Mouse (Mus musculus) ovary, postnatal 10 days (tissue): ENCODE results near the gene Gan.
A peak's percentile ranks its signal among the peaks of the same experiment; 100 is the strongest.

Experiments used
- DNase-seq: peaks from one replicate; pipeline ENCODE4 v3.0.0; 2022; ENCODE audit warnings: low spot score

Gan gene

DNA sequence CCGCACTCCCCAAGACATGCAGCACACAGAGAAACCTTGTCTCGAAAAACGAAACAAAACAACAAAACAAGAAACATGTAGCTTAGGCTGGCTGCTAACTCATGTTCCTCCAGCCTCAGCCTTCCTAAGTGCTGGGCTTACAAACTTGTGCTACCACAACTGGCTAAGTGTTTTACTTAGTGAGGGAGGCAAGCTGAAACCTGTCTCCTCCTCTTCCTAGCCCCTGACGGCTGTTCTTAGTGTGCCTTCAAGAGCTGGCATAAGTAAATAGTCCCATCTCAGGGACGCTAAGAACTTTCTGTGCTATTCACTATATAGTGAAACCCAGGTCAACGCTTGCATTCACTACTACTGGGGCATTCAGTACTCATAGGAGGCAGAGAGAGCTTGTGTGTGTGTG is 96.6 kb downstream of the Gan start:
- DNase-seq, result no peak

DNA sequence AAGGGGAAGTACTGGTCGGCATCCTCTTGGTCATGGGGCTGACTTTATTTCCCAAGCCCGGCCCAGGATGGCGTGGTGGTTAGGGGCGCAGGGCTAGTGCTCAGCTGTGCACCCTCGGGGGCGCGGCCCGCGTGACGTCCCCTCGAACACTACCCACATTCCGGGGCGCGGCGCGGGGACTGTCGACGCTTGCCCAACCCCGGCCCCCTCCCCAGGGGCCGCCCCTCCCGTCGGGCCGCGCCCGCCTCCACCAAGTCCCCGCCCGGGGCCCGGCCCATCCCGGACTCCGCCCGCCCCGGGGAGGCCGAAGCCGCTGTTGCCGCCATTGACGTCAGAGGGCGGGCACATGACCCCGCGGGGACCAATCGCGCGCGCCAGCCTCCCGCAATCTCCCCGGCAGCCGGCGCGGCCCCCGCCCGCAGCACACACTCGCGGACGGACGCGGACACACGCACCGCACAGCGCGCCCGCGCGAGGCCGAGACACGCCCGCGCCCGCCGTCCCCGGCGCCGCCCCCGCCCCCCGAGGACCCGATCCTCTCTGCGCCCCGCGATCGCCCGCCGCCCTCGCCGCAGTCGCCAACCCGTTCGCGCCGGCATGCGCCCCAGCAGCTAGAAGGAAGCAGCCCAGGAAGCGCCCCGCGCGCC is 98.5 kb downstream of the Gan start:
- DNase-seq, result peak; percentile 90

DNA sequence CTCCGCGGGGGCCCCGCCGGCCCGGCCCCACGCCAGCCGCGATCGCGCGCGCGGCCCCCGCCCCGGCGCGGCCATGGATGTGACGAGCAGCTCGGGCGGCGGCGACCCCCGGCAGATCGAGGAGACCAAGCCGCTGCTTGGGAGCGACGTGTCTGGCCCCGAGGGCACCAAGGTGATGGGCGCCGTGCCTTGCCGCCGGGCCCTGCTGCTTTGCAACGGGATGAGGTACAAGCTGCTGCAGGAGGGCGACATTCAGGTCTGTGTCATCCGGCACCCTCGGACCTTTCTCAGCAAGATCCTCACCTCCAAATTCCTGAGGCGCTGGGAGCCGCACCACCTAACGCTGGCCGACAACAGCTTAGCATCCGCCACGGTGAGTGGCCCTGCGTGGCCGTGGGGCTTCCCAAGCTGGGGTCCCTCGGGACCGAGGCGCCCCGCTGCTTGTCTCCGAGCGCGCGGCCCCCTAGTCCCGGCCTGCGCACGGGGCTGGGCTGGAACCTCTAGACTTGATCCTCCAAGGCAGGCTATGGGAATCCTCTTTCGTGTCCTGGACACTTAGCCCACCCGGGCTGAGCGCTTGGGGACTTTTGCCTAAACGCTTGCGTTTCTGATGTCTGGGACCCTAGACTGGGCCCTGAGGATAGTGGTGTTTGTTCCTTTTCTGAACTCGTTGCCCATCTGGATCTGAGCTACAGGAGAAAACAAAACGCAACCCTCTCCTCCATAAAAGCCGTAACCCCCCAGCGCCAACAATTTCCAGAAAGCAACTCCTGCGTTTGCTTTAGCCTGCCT is 99.3 kb downstream of the Gan start, which contains the start of gene Cmip:
Gene Cmip, plus strand, starts transcription at position 36 of the 792 bp plus-strand sequence.
- no peak for DNase-seq

DNA sequence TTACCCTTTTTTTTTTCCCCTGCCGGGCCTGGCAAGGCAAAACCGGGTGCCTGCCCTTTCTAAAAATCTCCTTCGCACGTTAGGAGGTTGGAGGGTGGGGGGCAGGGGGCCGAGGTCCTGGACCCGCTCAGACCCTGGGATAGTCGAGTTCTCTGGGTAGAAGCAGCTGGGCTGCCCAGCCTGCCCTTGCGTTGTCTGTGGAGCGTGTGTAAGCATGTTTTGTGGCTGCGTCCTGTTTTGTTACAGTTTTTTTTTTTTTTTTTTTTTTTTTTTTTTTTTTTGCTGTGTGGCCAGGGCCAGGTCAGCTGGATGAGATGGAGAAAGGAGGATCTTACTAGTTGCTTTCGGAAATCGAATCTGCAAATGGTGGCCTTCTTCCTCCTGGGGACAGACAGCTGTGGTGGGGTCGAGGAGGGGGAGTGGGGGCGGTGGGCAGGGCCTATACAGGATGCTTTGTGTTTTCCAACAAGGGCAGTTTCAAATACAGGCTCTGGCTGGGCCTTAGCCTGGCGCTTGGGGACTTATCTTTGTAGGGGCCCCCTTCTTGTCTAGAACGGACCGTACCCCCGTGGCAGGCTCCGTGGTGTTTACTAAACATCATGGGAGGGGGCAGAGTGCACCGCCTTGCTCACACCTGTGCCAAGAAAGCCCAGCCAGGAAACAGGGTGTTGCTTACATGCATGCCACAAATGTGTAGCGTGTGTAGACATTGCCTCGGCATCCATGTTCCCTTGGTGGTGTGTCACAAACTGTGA is 100.1 kb downstream of the Gan start:
- DNase-seq, result no peak

DNA sequence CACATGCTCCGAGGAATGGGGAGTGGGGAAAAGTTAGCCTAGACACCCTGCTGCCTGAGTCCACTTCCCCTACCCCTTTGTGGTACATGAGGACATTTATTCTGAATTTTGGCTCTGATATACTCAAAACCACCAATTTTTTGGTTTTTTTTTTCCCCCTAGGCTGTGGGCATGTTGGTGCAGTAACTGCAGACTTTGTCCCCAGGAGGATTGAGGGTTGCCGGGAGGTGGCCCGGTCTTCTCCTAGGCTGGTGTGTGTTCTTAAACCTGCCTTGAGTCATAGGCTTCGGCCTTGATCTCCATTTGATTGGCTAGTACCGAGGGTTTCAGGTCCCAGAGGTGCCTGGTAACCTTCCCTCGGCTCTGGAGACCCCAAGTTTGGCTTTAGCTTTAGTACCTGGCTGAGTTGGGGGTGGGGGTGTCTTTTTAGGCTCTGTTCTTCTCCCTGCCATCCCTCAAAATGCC is 100.7 kb downstream of the Gan start:
- DNase-seq, result no peak

DNA sequence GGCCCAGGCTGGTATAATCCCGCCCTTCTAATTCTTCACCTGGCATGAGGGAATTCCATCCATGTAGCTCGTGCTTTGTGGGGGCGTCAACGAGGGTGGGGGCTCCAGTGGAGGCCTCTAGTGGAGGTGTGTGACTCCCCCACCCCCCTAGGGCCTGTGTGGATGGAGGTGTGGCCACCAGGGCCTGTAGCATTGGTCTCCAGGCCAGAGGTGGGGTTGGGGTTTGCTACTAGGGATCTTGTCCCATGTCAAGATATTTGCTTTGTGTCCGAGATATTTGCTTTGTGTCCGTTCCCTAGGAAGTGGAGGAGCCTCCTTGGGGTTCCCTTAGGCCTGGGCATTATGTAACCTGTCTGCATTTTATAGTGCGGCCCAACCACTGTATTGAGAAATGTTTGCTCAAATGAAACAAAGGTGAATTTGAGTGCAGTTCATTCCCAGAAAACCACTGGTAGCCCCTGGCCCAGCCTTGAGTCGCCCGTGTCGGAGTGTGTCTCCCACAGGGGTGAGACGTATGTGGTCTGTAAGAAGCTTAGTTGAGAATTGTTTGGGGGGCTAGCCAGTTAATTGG is 101.6 kb downstream of the Gan start:
- DNase-seq, result no peak

DNA sequence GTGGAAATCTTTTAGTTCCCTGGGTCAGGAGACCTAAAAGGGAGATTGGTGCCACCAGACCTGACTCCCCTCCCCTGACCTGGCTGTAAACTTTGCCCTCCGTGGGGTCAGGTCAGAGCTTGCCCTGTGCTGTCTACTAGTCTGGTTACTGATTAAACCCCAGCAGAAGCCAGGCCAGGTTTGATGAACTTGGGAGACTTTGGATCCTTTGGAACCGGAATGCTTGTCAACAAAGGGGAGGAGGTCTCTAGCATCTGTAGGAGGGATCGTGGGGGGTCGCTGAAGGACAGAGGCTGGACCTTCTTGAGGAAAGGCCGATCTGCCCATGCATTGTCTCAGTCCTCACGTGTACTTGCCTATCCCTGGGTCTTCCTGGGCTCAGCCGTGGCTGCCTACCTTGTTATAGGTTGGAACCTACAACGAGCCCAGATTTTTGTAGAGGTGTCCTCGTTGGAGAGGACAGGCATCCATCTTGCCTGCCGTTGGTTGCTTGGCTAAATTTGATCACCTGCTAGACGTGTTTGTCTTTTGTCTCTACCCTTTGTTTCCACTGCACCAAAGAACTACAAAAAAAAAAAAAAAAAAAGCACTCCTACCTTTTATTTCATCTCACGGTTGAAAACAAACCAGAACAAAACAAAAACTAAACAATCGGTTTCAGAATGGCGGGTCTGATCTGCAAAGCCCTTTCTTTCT is 102.4 kb downstream of the Gan start:
- DNase-seq, result no peak

DNA sequence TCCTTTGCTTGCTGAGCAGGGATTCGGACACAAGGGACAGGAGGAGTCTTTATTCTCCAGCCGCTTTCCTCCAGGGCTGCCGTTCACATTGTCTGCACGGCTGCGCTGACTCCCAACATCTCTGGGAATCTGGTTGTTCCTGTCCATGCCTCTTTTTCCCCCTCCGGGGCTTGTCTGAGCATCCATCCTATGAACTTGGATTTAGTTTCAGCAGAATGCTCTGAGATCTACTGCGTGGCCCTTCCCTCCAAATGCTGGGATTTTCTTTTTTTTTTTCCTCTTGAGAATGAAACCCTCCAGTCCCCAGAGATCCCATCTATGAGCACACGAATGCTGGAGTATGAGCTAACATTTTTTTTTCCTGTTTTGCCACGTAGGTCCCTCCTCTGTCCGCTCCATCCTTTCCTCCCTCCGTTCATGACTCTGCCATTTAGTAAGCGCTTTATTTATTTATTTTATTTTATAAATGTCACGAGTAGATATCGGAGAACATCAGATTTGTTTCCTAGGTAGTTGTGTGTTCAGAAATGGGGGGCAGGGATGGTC is 103.1 kb downstream of the Gan start:
- no peak for DNase-seq

DNA sequence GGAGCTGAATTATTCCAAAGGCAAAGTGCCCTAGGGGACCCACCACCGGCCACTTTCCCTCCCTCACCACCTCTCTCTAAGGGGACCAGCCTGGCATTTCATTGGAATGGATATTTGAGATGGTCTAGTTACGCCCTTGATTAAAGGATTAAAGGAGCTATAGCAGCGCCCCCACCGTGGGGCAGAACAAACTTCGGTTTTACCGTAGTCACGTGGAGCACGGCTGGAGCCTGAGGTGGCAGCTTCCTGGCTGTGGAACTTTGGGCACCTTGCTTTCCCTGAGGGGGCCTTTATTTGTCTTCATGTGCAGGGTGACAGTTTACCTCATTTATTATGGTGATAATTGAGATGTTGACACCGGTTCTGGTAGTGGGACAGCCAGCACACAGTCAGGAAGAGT is 103.8 kb downstream of the Gan start:
- no peak for DNase-seq

DNA sequence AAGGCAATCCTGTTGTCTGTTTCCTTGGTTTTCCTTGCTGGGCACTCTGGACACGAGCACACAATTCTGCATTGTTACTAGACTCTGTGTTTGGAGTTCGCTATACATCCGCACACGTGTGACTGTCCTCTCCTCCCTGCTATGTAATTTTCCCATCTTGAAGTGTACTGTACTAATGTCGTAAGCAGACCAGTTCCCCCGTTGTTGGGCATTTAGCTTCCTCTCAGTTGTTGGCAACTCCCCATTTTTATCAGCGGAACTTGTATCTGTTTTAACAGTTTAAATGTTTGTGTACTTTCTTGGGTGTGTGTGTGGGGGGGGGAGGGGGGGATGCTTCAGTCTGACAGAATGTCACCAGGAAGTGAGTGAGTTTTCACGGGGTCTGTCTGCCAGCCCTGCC is 104.8 kb downstream of the Gan start:
- no peak for DNase-seq

DNA sequence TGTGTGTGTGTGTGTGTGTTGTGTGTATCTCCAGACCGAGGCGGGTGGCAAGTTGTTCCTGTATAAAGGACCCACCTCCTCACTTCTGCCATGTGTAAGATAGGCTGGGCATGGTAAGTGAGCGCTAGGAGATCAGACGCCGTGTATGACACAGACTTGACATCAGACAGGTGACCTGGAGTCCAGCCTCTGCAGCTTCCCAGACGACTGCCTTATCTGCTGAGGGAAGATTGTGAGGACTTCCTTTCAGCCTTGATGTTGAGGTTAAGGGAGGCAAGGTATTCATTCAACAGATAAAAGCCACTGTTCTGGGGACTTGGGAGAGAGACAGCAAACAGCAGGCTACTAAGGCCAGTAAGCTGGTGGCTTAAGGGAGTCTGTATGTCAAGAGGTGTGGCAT is 105.5 kb downstream of the Gan start:
- no peak for DNase-seq

DNA sequence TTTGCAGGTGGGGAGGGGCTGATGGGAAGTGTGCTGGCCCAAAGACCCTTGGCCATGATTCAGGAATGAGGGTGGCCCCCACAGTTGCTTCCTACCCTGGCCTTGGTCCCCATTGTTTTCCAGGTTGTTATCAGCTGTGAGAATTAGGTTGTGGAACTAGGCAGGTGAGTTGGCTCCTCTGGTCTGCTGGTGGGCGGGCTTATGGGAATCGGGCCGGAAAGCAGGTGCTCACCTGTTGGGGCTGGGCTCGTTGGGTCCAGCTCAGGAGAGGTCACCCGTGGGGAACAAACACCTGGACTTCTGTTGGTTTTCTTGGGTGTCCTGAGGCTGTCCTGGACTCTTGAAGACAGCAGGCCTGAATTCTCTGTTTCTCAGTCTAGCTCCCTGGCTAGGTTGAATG is 107.1 kb downstream of the Gan start:
- DNase-seq, result no peak
